Mouse (Mus musculus) limb, embryonic 10.5 days (tissue): ENCODE results near the gene Gpr141. TPM values are rescaled to one million over a fixed set of nuclear protein-coding genes. Genes with fewer than 3 reads are reported as not detected.

Experiments
- DNase-seq: peaks from one replicate; pipeline ENCODE4 v3.0.0-alpha.2; 2017; ENCODE audit warnings: low spot score
- H3K27ac ChIP-seq: fragments of 300-500 bp; sonication (generic); 2 replicates; pipeline ENCODE4 v1.5.1; 2016; ENCODE audit warnings: mild to moderate bottlenecking
- H3K27me3 ChIP-seq: fragments of 300-500 bp; sonication (generic); 2 replicates; pipeline ENCODE4 v1.6.1; 2016; ENCODE audit warnings: low read depth, mild to moderate bottlenecking; ENCODE audit not compliant: poor library complexity, severe bottlenecking
- H3K36me3 ChIP-seq: fragments of 300-500 bp; sonication (generic); 2 replicates; pipeline ENCODE4 v1.6.1; 2016; ENCODE audit warnings: mild to moderate bottlenecking, moderate library complexity
- H3K4me1 ChIP-seq: fragments of 300-500 bp; sonication (generic); 2 replicates; pipeline ENCODE4 v1.6.1; 2016
- H3K4me3 ChIP-seq: fragments of 300-500 bp; sonication (generic); 2 replicates; pipeline ENCODE4 v1.5.1; 2016; ENCODE audit warnings: mild to moderate bottlenecking, moderate library complexity
- H3K9me3 ChIP-seq: fragments of 300-500 bp; sonication (generic); replicated peaks from 2 replicates; pipeline ENCODE4 v1.6.1; 2016; ENCODE audit warnings: mild to moderate bottlenecking
- WGBS: fragments of 180-500 bp; shearing (Covaris S2); methylation state at CpG from one replicate; pipeline ENCODE4 v1.1.7; 2016; 5-methylcytosine and 5-hydroxymethylcytosine counted together
- polyA plus RNA-seq: library from polyadenylated mRNA; unstranded; fragments of >200 nt; fragmentation: Nextera tagmentation; extraction: Ambion mirVana; gene quantifications from 2 replicates; pipeline ENCODE4 v1.2.1, GENCODE M21; 2016

Gene Gpr141
- polyA plus RNA-seq, 1 experiment from 2014 or later, result not detected

GRCm38 (mm10) chr13:19701443-19702078 is 122.5 kb downstream of the Gpr141 start:
- Histone ChIP-seq H3K27me3 (peaks cover 8% of the 10 kb centered on the region; the same call in 1 of the 2 replicates), H3K9me3 (no peaks in the 10 kb centered on the region), H3K4me1 (peaks cover 6% of the 10 kb centered on the region), H3K4me3 (no peak overlapping the region), H3K27ac (no peak overlapping the region), H3K36me3 (no peaks in the 10 kb centered on the region)
- no peak for DNase-seq
- 82% methylated on average over 11 of the region's 11 CpGs for WGBS

GRCm38 (mm10) chr13:19700733-19701442 is 123.2 kb downstream of the Gpr141 start:
- H3K27me3 ChIP-seq, result peaks cover 8% of the 10 kb centered on the region; the same call in 1 of the 2 replicates
- no peaks in the 10 kb centered on the region for H3K9me3 ChIP-seq
- no peaks in the 10 kb centered on the region for H3K36me3 ChIP-seq
- no peak overlapping the region for H3K27ac ChIP-seq
- WGBS, result 87% methylated on average over 4 of the region's 4 CpGs
- peaks cover 6% of the 10 kb centered on the region for H3K4me1 ChIP-seq
- no peak for DNase-seq
- no peak overlapping the region for H3K4me3 ChIP-seq

Other genes starting within 250 kb of the Gpr141 start
- 12.2 and 13.8 TPM in 2 replicates for gene Epdr1, start 204.3 kb downstream of the Gpr141 start, polyA plus RNA-seq
- gene Sfrp4, start 201.2 kb downstream of the Gpr141 start, polyA plus RNA-seq, result 0.15 and 0.31 TPM in 2 replicates
- not detected in 2 replicates for gene Nme8, start 126.5 kb downstream of the Gpr141 start, polyA plus RNA-seq